Comparison of ENCODE assay signal across 23 mouse cellular contexts in genomic region chr2:101062939-101063338, GRCm38 (mm10).
DNase-seq lines count a peak whose midpoint lies in the region; ATAC-seq and TF ChIP-seq lines count a peak whose summit lies in the region.
"Had no signal": no experiment of that assay in that cellular context is flagged by ENCODE, and none has a peak within 500 bp of the region (broad histone marks: within the 10 kb centered on the region; RNA-seq: fewer than 3 reads in every experiment).

No protein-coding gene starts in this region.

- no peaks in the 10 kb centered on the region for H3K36me3 ChIP-seq in kidney, embryonic 14.5 days (ENCODE audit: control insufficient read depth, insufficient read depth, low read length)
- no peaks in the 10 kb centered on the region for H3K36me3 ChIP-seq in lung, embryonic 14.5 days (ENCODE audit: insufficient read depth)
- no peaks in the 10 kb centered on the region for H3K36me3 ChIP-seq in embryonic facial prominence, embryonic 10.5 days (replicated peaks)
- H3K36me3 ChIP-seq: embryonic facial prominence, embryonic 13.5 days; forebrain, embryonic 12.5 days; heart, embryonic 10.5 days; heart, embryonic 15.5 days; hindbrain, embryonic 10.5 days; hindbrain, embryonic 15.5 days had no signal

- H3K4me3 ChIP-seq in kidney, embryonic 14.5 days (ENCODE audit: low read length), result no peak overlapping the region
- H3K4me3 ChIP-seq in lung, embryonic 14.5 days (ENCODE audit: low read depth, low read length), result no peak overlapping the region
- no peak overlapping the region for H3K4me3 ChIP-seq in embryonic facial prominence, embryonic 10.5 days
- H3K4me3 ChIP-seq: embryonic facial prominence, embryonic 13.5 days; forebrain, embryonic 12.5 days; heart, embryonic 10.5 days; heart, embryonic 15.5 days; hindbrain, embryonic 10.5 days; hindbrain, embryonic 15.5 days had no signal

- H3K4me2 ChIP-seq in kidney, embryonic 14.5 days (replicated peaks; ENCODE audit: low read depth, low read length), result no peak overlapping the region
- no peak overlapping the region for H3K4me2 ChIP-seq in lung, embryonic 14.5 days
- H3K4me2 ChIP-seq: embryonic facial prominence, embryonic 13.5 days; forebrain, embryonic 12.5 days; heart, embryonic 15.5 days; hindbrain, embryonic 15.5 days had no signal

- peak; percentile 84 for ATAC-seq in kidney, embryonic 14.5 days (ENCODE audit: low FRiP score, low TSS enrichment)
- ATAC-seq in lung, embryonic 14.5 days (ENCODE audit: insufficient read depth), result no peak
- ATAC-seq: activated CD4-positive, CD25-positive, alpha-beta regulatory T cell, adult 4 months; forebrain, embryonic 16.5 days; Patski had no signal

- 41% methylated on average over 4 of the region's 4 CpGs for WGBS in kidney, embryonic 14.5 days
- WGBS in lung, embryonic 14.5 days, result 52% methylated on average over 4 of the region's 4 CpGs
- WGBS in embryonic facial prominence, embryonic 10.5 days, result 76% methylated on average over 4 of the region's 4 CpGs

- no peak for DNase-seq in kidney, postnatal 25 days
- peak; percentile 3 for DNase-seq in lung, embryonic 14.5 days
- DNase-seq in lung, postnatal 4 days, result no peak
- peak; percentile 23 for DNase-seq in embryo, embryonic 10.5 days (ENCODE audit: low spot score)
- peak; percentile 8 for DNase-seq in embryonic facial prominence, embryonic 10.5 days (ENCODE audit: low spot score)
- DNase-seq in right cerebral cortex, postnatal 4 days, result no peak
- DNase-seq: adrenal gland, postnatal 14 days; cerebellum, adult 11-12 months; cerebellum, adult 9-10 months; cerebellum, postnatal 25 days; gastrocnemius, postnatal 25 days; heart, postnatal 14 days had no signal

- H3K27ac ChIP-seq in kidney, embryonic 14.5 days (ENCODE audit: low read depth, low read length), result no peak overlapping the region
- H3K27ac ChIP-seq in lung, embryonic 14.5 days (ENCODE audit: low read depth), result no peak overlapping the region
- H3K27ac ChIP-seq in embryonic facial prominence, embryonic 10.5 days (replicated peaks), result no peak overlapping the region
- H3K27ac ChIP-seq: embryonic facial prominence, embryonic 13.5 days; forebrain, embryonic 12.5 days; heart, embryonic 10.5 days; heart, embryonic 15.5 days; hindbrain, embryonic 10.5 days; hindbrain, embryonic 15.5 days had no signal

- H3K9me3 ChIP-seq in kidney, embryonic 14.5 days (ENCODE audit: control insufficient read depth, low read length), result no peaks in the 10 kb centered on the region
- no peaks in the 10 kb centered on the region for H3K9me3 ChIP-seq in lung, embryonic 14.5 days (ENCODE audit: low read depth, low read length)
- no peaks in the 10 kb centered on the region for H3K9me3 ChIP-seq in embryonic facial prominence, embryonic 10.5 days
- H3K9me3 ChIP-seq: embryonic facial prominence, embryonic 13.5 days; forebrain, embryonic 12.5 days; heart, embryonic 10.5 days; heart, embryonic 15.5 days; hindbrain, embryonic 10.5 days; hindbrain, embryonic 15.5 days had no signal

- H3K9ac ChIP-seq in kidney, embryonic 14.5 days (ENCODE audit: low read depth, low read length), result no peak overlapping the region
- H3K9ac ChIP-seq in lung, embryonic 14.5 days, result no peak overlapping the region
- H3K9ac ChIP-seq: embryonic facial prominence, embryonic 13.5 days; forebrain, embryonic 12.5 days; heart, embryonic 15.5 days; hindbrain, embryonic 15.5 days had no signal

- no peak for TF ChIP-seq CTCF in lung, embryonic 14.5 days (IDR thresholded peaks at IDR 0.05; ENCODE audit: low read depth)

- H3K4me1 ChIP-seq in kidney, embryonic 14.5 days (ENCODE audit: control insufficient read depth, insufficient read depth, low read length), result no peaks in the 10 kb centered on the region
- no peaks in the 10 kb centered on the region for H3K4me1 ChIP-seq in lung, embryonic 14.5 days (ENCODE audit: insufficient read depth)
- no peaks in the 10 kb centered on the region for H3K4me1 ChIP-seq in embryonic facial prominence, embryonic 10.5 days
- H3K4me1 ChIP-seq: embryonic facial prominence, embryonic 13.5 days; forebrain, embryonic 12.5 days; heart, embryonic 10.5 days; heart, embryonic 15.5 days; hindbrain, embryonic 10.5 days; hindbrain, embryonic 15.5 days had no signal

- no peaks in the 10 kb centered on the region for H3K27me3 ChIP-seq in kidney, embryonic 14.5 days (ENCODE audit: control insufficient read depth, insufficient read depth, low read length)
- H3K27me3 ChIP-seq in lung, embryonic 14.5 days (ENCODE audit: insufficient read depth, low read length), result no peaks in the 10 kb centered on the region
- no peaks in the 10 kb centered on the region for H3K27me3 ChIP-seq in embryonic facial prominence, embryonic 10.5 days (replicated peaks; ENCODE audit: low read depth, poor library complexity, severe bottlenecking)
- H3K27me3 ChIP-seq: CH12.LX; embryonic facial prominence, embryonic 13.5 days; forebrain, embryonic 12.5 days; heart, embryonic 15.5 days; hindbrain, embryonic 15.5 days; Patski had no signal

Comparison
In these comparisons a context has a peak if more than half of its experiments do, and no peak if none do; other contexts are left out.
1. DNase-seq: peak in lung, embryonic 14.5 days (single experiment), embryo, embryonic 10.5 days (single experiment) and embryonic facial prominence, embryonic 10.5 days (single experiment); none in kidney, postnatal 25 days (0 of 2), lung, postnatal 4 days (0 of 2) and right cerebral cortex, postnatal 4 days (single experiment).